In the genomic region with DNA sequence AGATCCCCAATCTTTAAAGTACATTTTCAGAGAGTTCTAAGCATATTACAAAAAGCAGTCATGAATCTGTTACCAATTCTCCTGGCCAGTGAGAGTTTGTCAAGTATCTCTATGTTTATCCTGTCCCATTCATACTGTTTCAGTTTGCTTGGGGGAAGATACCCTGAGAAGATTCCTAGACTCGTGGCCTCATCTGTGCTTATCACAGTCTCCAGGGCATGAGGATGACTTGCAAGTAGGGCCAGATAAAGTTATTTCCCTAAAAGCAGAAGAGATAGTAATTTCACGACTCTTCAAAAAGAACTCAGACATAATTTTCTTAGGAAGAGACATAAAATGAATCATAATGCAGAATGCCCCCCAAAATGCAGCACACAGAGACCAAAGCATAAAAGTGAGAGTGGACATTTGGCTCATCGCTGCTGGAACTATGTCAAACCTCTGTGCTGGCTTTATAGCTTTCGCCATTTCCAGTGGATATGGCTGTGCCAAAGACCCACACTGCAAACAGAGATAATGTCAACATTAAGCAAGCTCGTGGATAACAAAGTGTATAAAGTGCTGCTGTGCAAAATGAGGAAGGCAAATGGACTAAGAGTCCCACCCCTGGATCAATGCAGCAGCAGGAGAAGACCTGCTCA, we compare ENCODE assay signal across 19 mouse cellular contexts.
A peak's percentile ranks its signal among the peaks of the same experiment; 100 is the strongest.
DNase-seq lines count a peak whose midpoint lies in the region; ATAC-seq and TF ChIP-seq lines count a peak whose summit lies in the region.
"Had no signal": no experiment of that assay in that cellular context is flagged by ENCODE, and none has a peak within 500 bp of the region (broad histone marks: within the 10 kb centered on the region; RNA-seq: fewer than 3 reads in every experiment).

No protein-coding gene starts in this region.

- no peak overlapping the region for H3K4me2 ChIP-seq in intestine, embryonic 15.5 days (replicated peaks)
- H3K4me2 ChIP-seq in intestine, postnatal 0 days (replicated peaks; ENCODE audit: low read depth), result no peak overlapping the region
- H3K4me2 ChIP-seq: limb, embryonic 13.5 days had no signal

- peak; percentile 49; the same call in 1 of the 2 replicates for ATAC-seq in intestine, embryonic 15.5 days
- ATAC-seq in intestine, postnatal 0 days, result no peak
- peak; percentile 49; the same call in 1 of the 2 replicates for ATAC-seq in megakaryocyte, adult 5-6 weeks (ENCODE audit: poor library complexity, severe bottlenecking)
- ATAC-seq: CD4-positive, CD25-positive, alpha-beta regulatory T cell, adult 4 months; hindbrain, postnatal 0 days; lung, postnatal 0 days had no signal

- TF ChIP-seq CTCF in intestine, postnatal 0 days (IDR thresholded peaks at IDR 0.05; ENCODE audit: low read depth), result no peak

- H3K36me3 ChIP-seq in intestine, embryonic 15.5 days, result no peaks in the 10 kb centered on the region
- H3K36me3 ChIP-seq in intestine, postnatal 0 days (ENCODE audit: control insufficient read depth, insufficient read depth), result no peaks in the 10 kb centered on the region
- H3K36me3 ChIP-seq: limb, embryonic 13.5 days had no signal

- H3K4me1 ChIP-seq in intestine, embryonic 15.5 days (replicated peaks), result no peaks in the 10 kb centered on the region
- no peaks in the 10 kb centered on the region for H3K4me1 ChIP-seq in intestine, postnatal 0 days (replicated peaks; ENCODE audit: control insufficient read depth, insufficient read depth, low read length)
- H3K4me1 ChIP-seq: limb, embryonic 13.5 days had no signal

- no peaks in the 10 kb centered on the region for H3K27me3 ChIP-seq in intestine, embryonic 15.5 days (replicated peaks)
- no peaks in the 10 kb centered on the region for H3K27me3 ChIP-seq in intestine, postnatal 0 days (replicated peaks; ENCODE audit: control insufficient read depth, insufficient read depth, low read length)
- H3K27me3 ChIP-seq: limb, embryonic 13.5 days; megakaryocyte, embryonic 14.5 days had no signal

- H3K9ac ChIP-seq in intestine, embryonic 15.5 days, result no peak overlapping the region
- no peak overlapping the region for H3K9ac ChIP-seq in intestine, postnatal 0 days (ENCODE audit: low read depth, low read length)
- H3K9ac ChIP-seq: limb, embryonic 13.5 days had no signal

- H3K4me3 ChIP-seq in intestine, embryonic 15.5 days (replicated peaks), result no peak overlapping the region
- no peak overlapping the region for H3K4me3 ChIP-seq in intestine, postnatal 0 days (ENCODE audit: low read depth, low read length)
- H3K4me3 ChIP-seq: limb, embryonic 13.5 days; megakaryocyte, embryonic 14.5 days had no signal

- H3K9me3 ChIP-seq in intestine, embryonic 15.5 days, result no peaks in the 10 kb centered on the region
- no peaks in the 10 kb centered on the region for H3K9me3 ChIP-seq in intestine, postnatal 0 days (ENCODE audit: control insufficient read depth)
- H3K9me3 ChIP-seq: limb, embryonic 13.5 days; megakaryocyte, embryonic 14.5 days had no signal

- H3K27ac ChIP-seq in intestine, embryonic 15.5 days, result no peak overlapping the region
- H3K27ac ChIP-seq in intestine, postnatal 0 days (ENCODE audit: low read depth, low read length), result no peak overlapping the region
- H3K27ac ChIP-seq: hindbrain, postnatal 0 days; limb, embryonic 13.5 days had no signal

- DNase-seq in c-Kit-negative CD71-positive TER-119-positive erythroid progenitor cells, embryonic 14.5 days (ENCODE audit: low read depth, low spot score), result peak; percentile 48
- DNase-seq in liver, result peak; percentile 64
- DNase-seq in ovary, adult 18-20 months (ENCODE audit: low spot score), result no peak
- DNase-seq in lung, adult 18-20 months, result no peak
- DNase-seq in ovary, postnatal 36 days (ENCODE audit: low spot score), result no peak
- DNase-seq: adrenal gland, postnatal 10 days; cerebellum, adult 11 months; cerebellum, postnatal 36 days; heart, adult 11 months; kidney, adult 8-10 months; kidney, postnatal 36 days had no signal

- 57% methylated on average over 5 of the region's 5 CpGs for WGBS in intestine, embryonic 15.5 days
- WGBS in intestine, postnatal 0 days, result 51% methylated on average over 5 of the region's 5 CpGs

Comparison
In these comparisons a context has a peak if more than half of its experiments do, and no peak if none do; other contexts are left out.
1. DNase-seq: peak in c-Kit-negative CD71-positive TER-119-positive erythroid progenitor cells, embryonic 14.5 days (single experiment) and liver (single experiment); none in ovary, adult 18-20 months (single experiment), lung, adult 18-20 months (0 of 2) and ovary, postnatal 36 days (single experiment).